Mouse (Mus musculus) lung, postnatal 10 days (tissue): ENCODE measurements around the gene Srgap2.

Experiments used
- DNase-seq: peaks from one replicate; pipeline ENCODE4 v3.0.0; 2021

Srgap2 gene

DNA sequence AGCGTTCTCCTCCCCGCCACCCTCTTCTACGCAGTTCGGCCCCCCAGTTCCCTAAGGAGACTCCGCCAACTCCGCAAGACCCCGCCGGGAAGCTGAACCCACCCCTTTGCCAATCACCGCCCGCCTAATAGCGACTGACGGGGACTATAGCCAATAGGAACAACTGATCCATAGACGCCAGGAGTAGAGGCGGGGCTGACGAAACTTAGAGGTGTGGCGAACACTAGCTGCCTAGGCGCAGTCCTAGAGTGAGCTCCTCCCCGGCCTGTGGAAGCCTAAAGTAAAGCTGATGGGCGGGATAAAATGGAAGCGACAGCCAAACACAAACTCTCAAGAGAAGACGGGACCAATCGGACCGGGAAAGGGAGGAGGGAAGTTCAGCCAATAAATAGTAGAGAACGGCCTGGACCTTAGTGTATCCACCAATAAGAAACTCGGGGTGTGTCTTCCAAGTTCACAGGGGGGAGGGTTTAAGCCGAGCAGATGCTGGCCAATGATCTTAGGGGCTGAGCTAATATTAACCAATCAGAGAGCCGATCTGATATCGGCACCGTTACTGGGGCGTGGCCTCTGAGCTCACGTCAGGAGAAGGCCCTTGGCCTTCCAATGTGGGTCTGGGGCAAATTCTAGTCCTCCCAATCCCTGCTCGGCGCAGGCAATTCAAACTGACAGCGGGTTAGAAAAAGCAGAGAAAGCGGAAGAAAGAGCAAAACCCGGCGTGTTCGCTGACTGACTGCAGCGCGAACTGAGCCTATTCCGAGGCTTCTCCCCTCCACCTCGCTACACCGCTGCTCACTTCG lies at the start of gene Srgap2, which contains the start of gene Fam72a:
Gene Srgap2, minus strand, starts transcription at position 72 of the 800 bp plus-strand sequence.
Gene Fam72a, plus strand, starts transcription at position 623 of the 800 bp plus-strand sequence.
- peak; percentile 99 for DNase-seq

DNA sequence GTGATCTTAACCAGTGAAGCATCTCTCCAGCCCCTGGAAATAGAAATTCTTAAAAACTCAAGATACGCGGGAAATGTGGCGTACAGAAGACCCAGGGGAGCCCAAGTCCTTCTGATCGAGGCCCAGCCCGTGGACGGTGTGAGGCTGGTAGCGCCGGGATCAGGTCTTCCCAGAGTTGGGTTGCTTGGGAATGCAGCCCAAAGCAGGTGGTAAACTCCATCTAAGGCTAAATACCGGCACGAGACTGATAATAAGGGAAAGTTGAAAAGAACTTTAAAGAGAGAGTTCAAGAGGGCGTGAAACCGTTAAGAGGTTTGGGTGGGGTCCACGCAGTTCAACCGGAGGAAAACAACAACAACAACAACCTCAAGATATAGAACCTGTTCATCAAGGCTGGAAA lies 46.6 kb upstream of the Srgap2 start:
- DNase-seq, result no peak

- no peak for DNase-seq
These were observed 43.2 kb upstream of the Srgap2 start for GRCm38 (mm10) chr1:131570391-131570790.

- DNase-seq, result no peak
These were observed 42.6 kb upstream of the Srgap2 start for GRCm38 (mm10) chr1:131569721-131570120.

DNA sequence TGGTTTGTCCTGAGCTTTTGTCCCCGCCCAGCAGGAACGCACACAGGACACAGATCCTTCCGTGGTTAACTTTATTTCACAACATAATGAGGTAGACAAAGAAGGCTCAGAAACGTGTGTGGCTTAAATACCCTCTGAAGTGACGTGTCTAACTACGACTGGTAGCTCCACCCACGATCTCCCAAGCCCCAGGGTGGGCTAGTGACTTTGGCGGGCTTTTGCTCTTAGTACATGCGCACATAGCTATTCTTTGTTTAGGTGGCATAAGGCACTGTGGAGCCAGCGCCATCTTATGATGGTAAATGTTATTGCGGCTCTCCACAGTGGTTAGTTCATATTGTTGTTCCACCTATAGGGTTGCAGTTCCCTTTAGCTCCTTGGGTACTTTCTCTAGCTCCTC lies 38.9 kb upstream of the Srgap2 start:
- DNase-seq, result peak; percentile 18

DNA sequence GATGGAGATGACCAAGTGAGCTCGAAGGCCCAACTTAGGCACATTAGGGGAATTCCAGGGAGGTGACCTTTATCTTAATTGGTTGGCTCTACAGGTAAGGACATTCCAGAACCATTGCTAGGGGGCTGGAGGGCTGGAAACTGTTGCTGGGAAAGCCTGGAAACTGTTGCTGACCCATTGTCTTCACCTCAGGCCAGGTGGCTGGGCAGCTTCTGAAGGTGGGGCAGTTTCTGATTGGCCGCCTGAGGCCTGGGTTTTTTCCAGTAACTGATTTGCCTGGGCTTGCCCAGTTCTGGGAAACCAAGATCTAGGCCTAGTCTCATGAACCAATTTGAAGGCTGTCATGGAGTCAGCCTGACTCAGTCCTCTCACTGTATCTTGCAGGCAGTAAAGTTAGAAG lies 34.9 kb upstream of the Srgap2 start:
- no peak for DNase-seq

GRCm38 (mm10) chr1:131560500-131560899 lies 33.3 kb upstream of the Srgap2 start:
- no peak for DNase-seq

DNA sequence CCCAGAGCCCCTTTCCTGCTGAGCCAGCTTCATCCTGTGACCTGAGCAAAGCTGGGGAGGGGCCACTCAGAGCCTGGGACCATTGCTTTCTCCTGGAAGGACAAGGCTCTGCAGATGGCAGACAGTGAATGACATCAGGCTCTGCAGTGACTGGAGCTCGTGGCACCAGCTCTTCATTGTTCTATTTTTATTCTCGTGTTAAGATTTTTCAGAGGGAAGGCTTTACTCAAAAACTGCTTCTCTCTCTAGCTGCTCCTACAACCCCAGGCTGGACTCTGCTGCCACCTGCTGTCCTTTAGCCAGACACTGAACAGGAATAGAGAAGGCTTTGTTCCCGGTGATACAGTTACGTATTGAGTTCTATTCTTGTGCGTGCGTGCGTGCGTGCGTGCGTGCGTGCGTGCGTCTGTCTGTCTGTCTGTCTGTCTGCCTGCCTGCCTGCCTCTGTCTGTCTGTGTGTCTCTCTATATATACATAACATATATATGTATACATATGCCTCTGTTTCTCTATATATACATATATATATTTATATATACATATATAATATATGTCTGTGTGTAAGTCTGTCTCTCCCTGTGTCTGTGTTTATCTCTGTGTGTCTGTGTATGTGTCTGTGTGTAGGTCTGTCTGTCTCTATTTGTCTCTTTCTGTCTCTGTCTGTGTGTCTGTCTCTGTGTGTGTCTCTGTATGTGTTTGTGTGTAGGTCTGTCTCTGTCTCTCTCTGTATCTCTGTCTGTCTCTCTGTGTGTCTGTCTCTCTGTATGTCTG lies 28.1 kb upstream of the Srgap2 start:
- peak; percentile 90 for DNase-seq

- DNase-seq, result no peak
These were observed 26.3 kb upstream of the Srgap2 start for GRCm38 (mm10) chr1:131553428-131553827.

DNA sequence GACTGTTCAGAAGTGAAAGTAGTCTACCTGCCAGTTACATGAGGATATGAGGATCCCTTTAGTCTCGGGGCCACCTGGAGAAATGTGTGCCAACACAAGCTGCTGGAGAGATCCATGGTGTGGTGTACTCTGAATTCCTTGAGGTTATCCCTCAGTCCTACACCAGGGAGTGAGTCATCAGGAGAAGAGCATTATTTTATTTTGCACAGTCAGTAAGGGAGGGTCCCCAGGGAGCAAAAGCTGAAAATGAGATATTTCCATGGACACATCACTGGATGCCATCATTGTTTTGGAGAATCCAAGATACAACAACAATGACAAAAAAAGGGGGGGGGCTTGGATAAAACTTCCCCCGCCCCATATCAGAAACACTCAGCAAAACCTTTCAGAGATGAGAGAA lies 24.8 kb upstream of the Srgap2 start:
- DNase-seq, result no peak

- peak; percentile 65 for DNase-seq
These were observed 21.6 kb upstream of the Srgap2 start for GRCm38 (mm10) chr1:131548494-131549365.

DNA sequence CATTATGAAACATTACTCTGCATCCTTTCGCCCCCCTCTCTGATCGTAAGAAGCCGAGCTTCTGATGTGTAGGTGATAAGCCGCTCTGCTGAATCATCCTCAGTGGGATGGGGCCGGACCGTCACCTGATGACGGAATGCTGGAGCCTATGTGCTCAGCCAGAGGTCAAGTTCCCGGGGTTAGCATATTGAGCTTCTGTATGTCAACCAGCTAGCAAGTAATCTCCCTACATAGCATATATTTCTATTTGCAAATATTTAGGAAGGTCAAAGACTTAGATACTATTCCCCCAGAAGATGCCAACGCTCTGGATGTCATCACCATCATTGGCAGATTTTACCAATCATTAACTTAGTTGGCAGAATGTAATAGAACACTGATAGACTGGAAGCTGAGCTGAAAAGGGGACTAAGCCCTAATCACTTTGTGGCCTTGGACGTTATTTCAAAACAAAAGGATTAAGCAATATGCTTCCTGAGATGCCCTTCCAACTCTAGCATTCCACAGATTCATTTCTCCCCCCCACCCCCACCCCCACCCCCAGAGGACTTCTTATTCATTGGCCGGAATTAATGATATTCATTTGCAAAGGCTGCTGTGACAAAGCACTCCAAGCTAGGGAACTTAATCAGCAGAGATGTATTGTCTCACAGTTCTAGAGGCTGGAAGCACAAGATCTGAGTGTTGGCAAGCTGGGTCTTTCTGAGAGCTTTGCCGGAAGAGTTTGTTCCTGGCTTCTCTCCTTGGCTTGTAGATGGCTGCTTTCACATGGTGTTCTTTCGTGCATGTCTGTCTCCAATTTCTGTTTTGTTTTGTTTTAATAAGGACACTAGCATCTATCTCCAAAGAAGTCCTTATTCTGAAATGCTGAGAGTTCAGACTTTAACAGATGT lies 19.9 kb upstream of the Srgap2 start:
- no peak for DNase-seq

DNA sequence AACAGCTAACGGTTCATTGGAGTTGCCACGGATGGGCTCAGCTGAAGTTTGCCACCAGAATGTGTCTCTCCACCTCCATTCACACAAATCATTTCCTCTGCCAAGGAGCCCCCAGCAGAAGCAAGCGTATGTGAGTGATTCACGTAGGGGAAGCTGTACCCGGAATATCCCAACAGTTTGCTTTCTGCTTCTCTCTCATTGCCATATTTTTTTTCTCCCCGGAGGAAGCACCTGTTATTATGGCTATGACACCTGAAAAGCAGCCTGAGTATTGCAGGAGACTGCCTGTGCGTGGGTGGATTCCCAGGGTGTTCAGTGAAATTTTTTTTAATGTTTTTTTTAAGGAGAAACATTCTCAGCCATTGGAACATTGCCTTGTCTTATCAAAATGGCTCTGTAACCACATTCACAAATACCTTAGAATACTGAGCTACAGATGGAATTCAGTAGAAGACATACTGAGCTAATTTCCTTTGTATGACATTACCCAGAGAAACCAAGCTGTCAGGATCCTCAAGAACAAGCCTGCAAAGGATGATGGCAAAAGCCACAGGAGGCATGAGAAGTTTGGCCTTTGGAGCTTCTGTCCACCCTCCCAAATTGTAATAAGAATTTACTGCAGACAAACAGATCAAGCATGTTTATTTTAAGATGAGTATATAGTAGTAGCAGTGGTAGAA lies 16.9 kb upstream of the Srgap2 start:
- DNase-seq, result no peak

GRCm38 (mm10) chr1:131541903-131542302 lies 14.8 kb upstream of the Srgap2 start:
- no peak for DNase-seq

DNA sequence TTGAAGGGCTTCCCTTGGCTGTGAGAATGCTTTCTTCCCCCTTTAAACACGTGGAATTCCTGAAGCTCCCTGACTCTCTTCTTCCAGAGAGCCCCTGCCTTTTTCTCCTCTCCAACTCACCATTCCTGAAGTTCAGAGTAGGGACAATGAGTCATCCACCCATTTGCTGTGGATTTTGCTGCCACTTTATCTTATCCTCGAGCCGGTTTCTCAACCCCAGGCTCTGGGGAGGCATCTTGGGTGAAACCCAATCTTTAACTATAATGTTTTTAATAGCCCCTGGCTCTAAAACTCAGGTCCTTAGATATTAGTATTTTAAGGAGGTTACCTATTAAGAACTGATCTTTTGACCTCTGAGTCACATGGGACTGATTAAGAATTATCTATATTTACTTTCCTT lies 14.3 kb upstream of the Srgap2 start:
- DNase-seq, result no peak

DNA sequence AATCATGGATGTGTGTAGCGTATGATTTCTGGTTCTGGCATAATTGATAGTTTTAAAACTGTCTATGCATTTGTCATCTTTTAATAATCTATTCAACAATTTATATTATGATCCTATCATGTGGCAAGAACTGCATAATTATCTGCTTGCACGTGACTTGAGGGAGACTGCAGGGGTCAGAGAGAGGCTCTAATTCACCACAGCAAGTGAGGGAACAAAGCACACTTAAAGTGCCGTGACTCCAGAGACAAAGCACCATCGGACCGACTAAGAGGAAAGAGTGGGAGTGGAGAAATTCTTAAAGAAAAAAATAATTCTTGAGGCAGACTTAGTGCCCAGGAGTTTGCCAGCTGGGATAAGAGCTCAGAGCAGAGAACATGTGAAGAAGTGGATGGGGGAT lies 13.6 kb upstream of the Srgap2 start:
- no peak for DNase-seq

- DNase-seq, result no peak
These were observed 12.6 kb upstream of the Srgap2 start for GRCm38 (mm10) chr1:131539771-131540170.

DNA sequence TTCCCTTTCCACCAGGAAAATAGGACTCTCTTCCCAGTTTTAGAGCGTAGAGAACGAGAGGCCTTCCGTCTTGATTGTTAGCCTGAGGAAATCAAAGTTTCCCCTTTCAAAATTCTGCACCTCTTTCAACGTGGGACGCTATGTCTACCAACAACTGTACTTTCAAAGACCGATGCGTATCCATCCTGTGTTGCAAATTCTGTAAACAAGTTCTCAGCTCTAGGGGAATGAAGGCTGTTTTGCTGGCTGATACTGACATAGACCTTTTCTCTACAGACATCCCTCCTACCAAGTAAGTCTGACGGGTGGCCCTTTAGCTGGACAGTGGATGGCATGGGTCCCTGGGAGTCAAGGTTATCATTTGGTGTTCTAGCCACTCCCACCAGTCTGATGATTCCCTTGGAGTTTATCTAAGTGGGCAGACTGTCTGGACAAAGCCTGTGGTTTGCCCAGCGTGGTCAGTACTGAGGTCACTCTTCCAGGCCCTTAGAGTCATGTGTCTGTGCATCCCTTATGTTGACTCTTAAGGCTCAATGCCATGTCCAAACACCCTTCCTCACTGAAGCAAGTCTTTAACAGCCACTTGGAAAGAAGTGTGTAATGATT lies 1.5 kb upstream of the Srgap2 start:
- peak; percentile 2 for DNase-seq

GRCm38 (mm10) chr1:131528081-131528507 lies 942 bp upstream of the Srgap2 start:
- peak; percentile 80 for DNase-seq

DNA sequence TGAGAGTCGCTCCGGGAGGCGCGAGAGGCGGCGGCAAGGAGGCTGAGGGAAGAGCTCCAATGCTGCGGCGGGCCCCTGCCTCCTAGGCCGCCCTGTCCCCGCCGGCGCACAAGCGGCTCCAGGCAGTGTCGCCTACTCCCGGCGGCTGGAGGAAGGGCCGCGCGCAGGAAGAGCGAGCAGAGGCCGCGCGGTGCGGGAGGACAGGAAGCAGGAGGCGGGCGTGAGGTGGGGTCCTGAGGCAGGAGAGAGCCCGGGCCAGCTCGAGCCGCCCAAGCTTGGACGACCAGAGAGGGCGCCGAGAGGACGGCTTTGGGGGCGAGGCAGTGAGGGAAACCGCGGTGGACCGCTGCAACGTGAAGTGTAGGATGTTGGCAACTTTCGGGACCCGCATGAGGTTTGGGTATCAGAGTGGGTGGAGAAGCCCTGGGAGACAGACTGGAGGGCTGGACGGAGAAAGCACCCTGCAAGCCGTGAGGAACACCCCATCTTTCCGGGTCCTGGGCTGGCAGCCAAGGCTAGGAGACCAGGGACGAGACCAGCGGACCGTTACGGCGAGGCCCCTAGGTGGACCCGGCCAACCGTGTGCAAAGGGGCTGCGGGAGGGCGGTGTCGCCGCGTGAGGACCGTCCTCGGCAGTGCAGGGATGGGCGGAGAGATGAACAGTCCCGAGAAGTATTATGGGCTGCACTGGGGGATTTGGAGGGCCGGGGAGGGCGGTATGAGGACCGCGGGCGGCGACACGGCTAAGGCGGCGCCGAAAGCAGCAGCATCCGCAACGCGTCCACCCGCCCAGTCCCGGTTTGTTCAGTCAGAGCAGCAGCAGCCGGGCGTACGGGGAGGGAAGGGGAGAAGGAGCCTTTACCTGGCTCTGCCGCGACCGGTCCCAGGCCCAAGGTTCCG lies 531 bp downstream of the Srgap2 start:
- peak; percentile 84 for DNase-seq
